ENCODE assay signal across 15 mouse cellular contexts in genomic region chr5:8519006-8519405, GRCm38 (mm10).
"Had no signal": no experiment of that assay in that cellular context is flagged by ENCODE, and none has a peak within 500 bp of the region (broad histone marks: within the 10 kb centered on the region; RNA-seq: fewer than 3 reads in every experiment).

No protein-coding gene starts in this region.

- H3K9ac ChIP-seq: neural tube, embryonic 13.5 days; neural tube, embryonic 15.5 days; stomach, embryonic 15.5 days had no signal

- H3K9me3 ChIP-seq: neural tube, embryonic 13.5 days; neural tube, embryonic 15.5 days; stomach, embryonic 15.5 days had no signal

- H3K36me3 ChIP-seq: stomach, embryonic 15.5 days had no signal

- H3K4me1 ChIP-seq: neural tube, embryonic 13.5 days; neural tube, embryonic 15.5 days; stomach, embryonic 15.5 days had no signal

- H3K4me3 ChIP-seq: neural tube, embryonic 13.5 days; neural tube, embryonic 15.5 days; stomach, embryonic 15.5 days had no signal

- DNase-seq: retina, postnatal 1 day; right cerebral cortex, adult 18-20 months; right cerebral cortex, postnatal 14 days; right cerebral cortex, postnatal 25 days; right cerebral cortex, postnatal 4 days; spleen, adult 18-20 months; thymus, adult 2 months; thymus, postnatal 14 days; thymus, postnatal 25 days; thymus, postnatal 36 days; thymus, postnatal 4 days had no signal

- H3K27ac ChIP-seq: neural tube, embryonic 13.5 days; neural tube, embryonic 15.5 days; stomach, embryonic 15.5 days; stomach, postnatal 0 days had no signal
